Mouse (Mus musculus): ENCODE results near the gene Hipk2. TPM values are rescaled to one million over a fixed set of nuclear protein-coding genes. Genes with fewer than 3 reads are reported as not detected.

The Hipk2 gene
- polyA plus RNA-seq, 1 experiment = 33.9 TPM

GRCm38 (mm10) chr6:38753729-38754128 is 122.2 kb downstream of the Hipk2 start:
- no peaks in the 10 kb centered on the region for H3K4me1 ChIP-seq (ENCODE audit: control insufficient read depth, insufficient read depth, low read length)
- H3K4me3 ChIP-seq (ENCODE audit: control insufficient read depth, low read depth, low read length) = no peak overlapping the region
- no peak overlapping the region for H3K27ac ChIP-seq (ENCODE audit: control insufficient read depth, insufficient read depth, low read depth, low read length)
- no peaks in the 10 kb centered on the region for H3K36me3 ChIP-seq (ENCODE audit: control insufficient read depth, insufficient read depth, low read length)
- no peaks in the 10 kb centered on the region for H3K27me3 ChIP-seq (ENCODE audit: control insufficient read depth, insufficient read depth, low read length)
- no peak for TF ChIP-seq POLR2A (IDR thresholded peaks at IDR 0.05; ENCODE audit: control insufficient read depth, low read depth, low read length)
- TF ChIP-seq CTCF (IDR thresholded peaks at IDR 0.05; ENCODE audit: control insufficient read depth, insufficient read depth, insufficient replicate concordance, low read depth, low read length) = no peak

GRCm38 (mm10) chr6:38753025-38753424 is 122.9 kb downstream of the Hipk2 start:
- TF ChIP-seq POLR2A (IDR thresholded peaks at IDR 0.05; ENCODE audit: control insufficient read depth, low read depth, low read length) (no peak), CTCF (IDR thresholded peaks at IDR 0.05; ENCODE audit: control insufficient read depth, insufficient read depth, insufficient replicate concordance, low read depth, low read length) (no peak)
- Histone ChIP-seq H3K4me1 (ENCODE audit: control insufficient read depth, insufficient read depth, low read length) (no peaks in the 10 kb centered on the region), H3K4me3 (ENCODE audit: control insufficient read depth, low read depth, low read length) (no peak overlapping the region), H3K27ac (ENCODE audit: control insufficient read depth, insufficient read depth, low read depth, low read length) (no peak overlapping the region), H3K27me3 (ENCODE audit: control insufficient read depth, insufficient read depth, low read length) (no peaks in the 10 kb centered on the region), H3K36me3 (ENCODE audit: control insufficient read depth, insufficient read depth, low read length) (no peaks in the 10 kb centered on the region)

- Histone ChIP-seq H3K4me1 (ENCODE audit: control insufficient read depth, insufficient read depth, low read length) (no peaks in the 10 kb centered on the region), H3K27ac (ENCODE audit: control insufficient read depth, insufficient read depth, low read depth, low read length) (no peak overlapping the region), H3K36me3 (ENCODE audit: control insufficient read depth, insufficient read depth, low read length) (no peaks in the 10 kb centered on the region), H3K4me3 (ENCODE audit: control insufficient read depth, low read depth, low read length) (no peak overlapping the region), H3K27me3 (ENCODE audit: control insufficient read depth, insufficient read depth, low read length) (no peaks in the 10 kb centered on the region)
- TF ChIP-seq POLR2A (IDR thresholded peaks at IDR 0.05; ENCODE audit: control insufficient read depth, low read depth, low read length) = no peak
- TF ChIP-seq CTCF (IDR thresholded peaks at IDR 0.05; ENCODE audit: control insufficient read depth, insufficient read depth, insufficient replicate concordance, low read depth, low read length) = peak; percentile 14; the same call in 1 of the 2 replicates
These were observed 123.5 kb downstream of the Hipk2 start for GRCm38 (mm10) chr6:38752495-38752894.

- Histone ChIP-seq H3K36me3 (ENCODE audit: control insufficient read depth, insufficient read depth, low read length) (no peaks in the 10 kb centered on the region; the same call in 1 of the 2 replicates), H3K4me1 (ENCODE audit: control insufficient read depth, insufficient read depth, low read length) (no peaks in the 10 kb centered on the region), H3K27me3 (ENCODE audit: control insufficient read depth, insufficient read depth, low read length) (no peaks in the 10 kb centered on the region), H3K27ac (ENCODE audit: control insufficient read depth, insufficient read depth, low read depth, low read length) (no peak overlapping the region), H3K4me3 (ENCODE audit: control insufficient read depth, low read depth, low read length) (no peak overlapping the region)
- TF ChIP-seq CTCF (IDR thresholded peaks at IDR 0.05; ENCODE audit: control insufficient read depth, insufficient read depth, insufficient replicate concordance, low read depth, low read length) (no peak), POLR2A (IDR thresholded peaks at IDR 0.05; ENCODE audit: control insufficient read depth, low read depth, low read length) (no peak)
These were observed 127.9 kb downstream of the Hipk2 start for GRCm38 (mm10) chr6:38748037-38748436.

- Histone ChIP-seq H3K27ac (ENCODE audit: control insufficient read depth, insufficient read depth, low read depth, low read length) (no peak overlapping the region), H3K4me3 (ENCODE audit: control insufficient read depth, low read depth, low read length) (no peak overlapping the region), H3K27me3 (ENCODE audit: control insufficient read depth, insufficient read depth, low read length) (no peaks in the 10 kb centered on the region), H3K4me1 (ENCODE audit: control insufficient read depth, insufficient read depth, low read length) (no peaks in the 10 kb centered on the region), H3K36me3 (ENCODE audit: control insufficient read depth, insufficient read depth, low read length) (no peaks in the 10 kb centered on the region; the same call in 1 of the 2 replicates)
- TF ChIP-seq CTCF (IDR thresholded peaks at IDR 0.05; ENCODE audit: control insufficient read depth, insufficient read depth, insufficient replicate concordance, low read depth, low read length) = no peak
- no peak for TF ChIP-seq POLR2A (IDR thresholded peaks at IDR 0.05; ENCODE audit: control insufficient read depth, low read depth, low read length)
These were observed 132.6 kb downstream of the Hipk2 start for GRCm38 (mm10) chr6:38743351-38743750.

GRCm38 (mm10) chr6:38742441-38742840 is 133.5 kb downstream of the Hipk2 start:
- Histone ChIP-seq H3K27me3 (ENCODE audit: control insufficient read depth, insufficient read depth, low read length) (no peaks in the 10 kb centered on the region), H3K27ac (ENCODE audit: control insufficient read depth, insufficient read depth, low read depth, low read length) (no peak overlapping the region), H3K36me3 (ENCODE audit: control insufficient read depth, insufficient read depth, low read length) (no peaks in the 10 kb centered on the region; the same call in 1 of the 2 replicates), H3K4me1 (ENCODE audit: control insufficient read depth, insufficient read depth, low read length) (no peaks in the 10 kb centered on the region), H3K4me3 (ENCODE audit: control insufficient read depth, low read depth, low read length) (no peak overlapping the region)
- no peak for TF ChIP-seq CTCF (IDR thresholded peaks at IDR 0.05; ENCODE audit: control insufficient read depth, insufficient read depth, insufficient replicate concordance, low read depth, low read length)
- no peak for TF ChIP-seq POLR2A (IDR thresholded peaks at IDR 0.05; ENCODE audit: control insufficient read depth, low read depth, low read length)

- Histone ChIP-seq H3K36me3 (ENCODE audit: control insufficient read depth, insufficient read depth, low read length) (no peaks in the 10 kb centered on the region; the same call in 1 of the 2 replicates), H3K4me3 (ENCODE audit: control insufficient read depth, low read depth, low read length) (no peak overlapping the region), H3K27me3 (ENCODE audit: control insufficient read depth, insufficient read depth, low read length) (no peaks in the 10 kb centered on the region), H3K4me1 (ENCODE audit: control insufficient read depth, insufficient read depth, low read length) (no peaks in the 10 kb centered on the region), H3K27ac (ENCODE audit: control insufficient read depth, insufficient read depth, low read depth, low read length) (no peak overlapping the region)
- TF ChIP-seq CTCF (IDR thresholded peaks at IDR 0.05; ENCODE audit: control insufficient read depth, insufficient read depth, insufficient replicate concordance, low read depth, low read length) (no peak), POLR2A (IDR thresholded peaks at IDR 0.05; ENCODE audit: control insufficient read depth, low read depth, low read length) (no peak)
These were observed 134.9 kb downstream of the Hipk2 start for GRCm38 (mm10) chr6:38741024-38741423.

- Histone ChIP-seq H3K4me1 (ENCODE audit: control insufficient read depth, insufficient read depth, low read length) (no peaks in the 10 kb centered on the region), H3K27ac (ENCODE audit: control insufficient read depth, insufficient read depth, low read depth, low read length) (no peak overlapping the region), H3K4me3 (ENCODE audit: control insufficient read depth, low read depth, low read length) (no peak overlapping the region), H3K27me3 (ENCODE audit: control insufficient read depth, insufficient read depth, low read length) (no peaks in the 10 kb centered on the region), H3K36me3 (ENCODE audit: control insufficient read depth, insufficient read depth, low read length) (no peaks in the 10 kb centered on the region; the same call in 1 of the 2 replicates)
- no peak for TF ChIP-seq POLR2A (IDR thresholded peaks at IDR 0.05; ENCODE audit: control insufficient read depth, low read depth, low read length)
- no peak for TF ChIP-seq CTCF (IDR thresholded peaks at IDR 0.05; ENCODE audit: control insufficient read depth, insufficient read depth, insufficient replicate concordance, low read depth, low read length)
These were observed 136.7 kb downstream of the Hipk2 start for GRCm38 (mm10) chr6:38739266-38739665.

Data from testis, adult 2 months (tissue).